Mouse (Mus musculus) forebrain, postnatal 0 days (tissue): Measurements from ENCODE around the gene Dennd5b. TPM values are rescaled to one million over a fixed set of nuclear protein-coding genes. Genes with fewer than 3 reads are reported as not detected.
A peak's percentile ranks its signal among the peaks of the same experiment; 100 is the strongest.

Experiments
- ATAC-seq: fragments of 200-750 bp; cut with Nextera tagmentation; 2 replicates; pipeline ENCODE4 v1.8.0; 2017; ENCODE audit warnings: mild to moderate bottlenecking, moderate library complexity
- DNase-seq: peaks from one replicate; pipeline ENCODE4 v3.0.0-alpha.2; 2015
- H3K27ac ChIP-seq: fragments of 300-500 bp; sonication (generic); 2 replicates; pipeline ENCODE4 v1.5.1; 2014; ENCODE audit warnings: low read depth, mild to moderate bottlenecking, antibody characterized with exemption, low read length, moderate library complexity, mixed read lengths
- H3K27me3 ChIP-seq: fragments of 300-500 bp; sonication (generic); 2 replicates; pipeline ENCODE4 v1.6.1; 2014; ENCODE audit warnings: mild to moderate bottlenecking, low read length, mixed read lengths; ENCODE audit not compliant: insufficient read depth
- H3K36me3 ChIP-seq: fragments of 300-500 bp; sonication (generic); 2 replicates; pipeline ENCODE4 v1.6.1; 2014; ENCODE audit warnings: mild to moderate bottlenecking, moderate library complexity; ENCODE audit not compliant: insufficient read depth
- H3K4me1 ChIP-seq: fragments of 300-500 bp; sonication (generic); 2 replicates; pipeline ENCODE4 v1.6.1; 2014; ENCODE audit warnings: antibody characterized with exemption; ENCODE audit not compliant: insufficient read depth
- H3K4me2 ChIP-seq: fragments of 300-500 bp; sonication (generic); 2 replicates; pipeline ENCODE4 v1.6.1; 2014; ENCODE audit warnings: low read depth, mild to moderate bottlenecking, moderate library complexity
- H3K4me3 ChIP-seq: fragments of 300-500 bp; sonication (generic); 2 replicates; pipeline ENCODE4 v1.5.1; 2014; ENCODE audit warnings: low read depth, low read length, mixed read lengths
- H3K9ac ChIP-seq: fragments of 300-500 bp; sonication (generic); 2 replicates; pipeline ENCODE4 v1.6.1; 2014; ENCODE audit warnings: mild to moderate bottlenecking
- H3K9me3 ChIP-seq: fragments of 300-500 bp; sonication (generic); 2 replicates; pipeline ENCODE4 v1.6.1; 2016; ENCODE audit warnings: low read length
- CTCF ChIP-seq: sonication (generic); IDR thresholded peaks from 2 replicates; pipeline ENCODE4 v1.5.1; 2016; ENCODE audit warnings: antibody characterized with exemption, control low read depth, low read depth
- WGBS: fragments of 180-500 bp; shearing (Covaris S2); extraction: QIAGEN DNeasy Blood & Tissue Kit; methylation state at CpG from one replicate; pipeline ENCODE4 v1.1.7; 2014; 5-methylcytosine and 5-hydroxymethylcytosine counted together
- polyA plus RNA-seq: library from polyadenylated mRNA; unstranded; fragments of >200 nt; fragmentation: Nextera tagmentation; extraction: Ambion mirVana; gene quantifications from 2 replicates; pipeline ENCODE4 v1.2.1, GENCODE M21; 2015
- total RNA-seq: library from RNA; depleted of rRNA; stranded (reverse); fragments of >200 nt; gene quantifications from 2 replicates; pipeline ENCODE4 v1.2.3, GENCODE M21; 2014

Dennd5b gene
- total and polyA plus RNA-seq, 2 experiments from 2014 or later: 10.3 to 42.2 TPM

DNA sequence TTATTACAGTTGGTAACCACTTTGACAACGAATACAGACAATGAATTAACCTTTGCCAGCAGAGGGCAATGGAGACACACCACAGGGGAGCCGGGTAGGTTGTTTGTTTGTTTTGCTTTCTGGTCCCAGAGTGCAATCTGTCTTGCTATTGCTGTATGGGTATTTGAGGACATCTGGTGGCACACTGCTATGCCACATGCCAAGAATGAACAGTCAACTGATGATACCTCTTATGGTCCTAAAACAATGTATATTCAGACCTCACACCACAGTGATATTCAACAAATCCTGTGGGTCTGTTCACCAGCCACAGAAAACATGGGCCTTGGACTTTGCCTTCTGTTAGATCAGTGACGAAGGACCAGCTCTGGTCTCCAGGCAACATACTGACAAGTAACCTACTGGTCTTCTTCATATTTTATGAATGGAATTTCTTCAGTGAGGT is 43.5 kb downstream of the Dennd5b start:
- no peak for ATAC-seq
- Histone ChIP-seq H3K4me3 (no peak overlapping the region), H3K27me3 (no peaks in the 10 kb centered on the region), H3K9ac (no peak overlapping the region), H3K4me1 (no peaks in the 10 kb centered on the region), H3K36me3 (no peaks in the 10 kb centered on the region), H3K4me2 (no peak overlapping the region), H3K27ac (no peak overlapping the region), H3K9me3 (no peaks in the 10 kb centered on the region)
- peak; percentile 45 for TF ChIP-seq CTCF
- DNase-seq: peak; percentile 26
- WGBS: 51% methylated on average over 3 of the region's 3 CpGs

DNA sequence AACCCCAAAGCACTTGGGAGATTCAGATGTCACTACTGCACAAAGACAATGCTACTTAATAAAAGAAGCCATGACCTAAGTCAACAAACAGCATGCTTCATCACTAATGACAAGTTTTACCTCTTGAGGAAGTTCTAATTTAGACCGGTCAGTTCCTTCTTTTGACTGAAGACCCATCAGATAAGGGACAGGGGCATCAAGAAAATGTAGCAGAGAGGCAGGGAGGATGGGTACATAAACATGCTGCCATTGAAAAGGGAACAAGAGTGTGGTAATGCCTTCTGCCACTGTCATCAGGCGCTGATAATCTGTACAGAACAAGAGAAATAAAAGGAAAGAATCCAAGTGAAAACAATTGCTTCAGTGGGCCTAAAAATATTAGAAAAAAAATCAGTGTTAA is 46.7 kb downstream of the Dennd5b start:
- Histone ChIP-seq H3K4me3 (no peak overlapping the region), H3K36me3 (no peaks in the 10 kb centered on the region), H3K9me3 (no peaks in the 10 kb centered on the region), H3K4me2 (no peak overlapping the region), H3K4me1 (no peaks in the 10 kb centered on the region), H3K27me3 (no peaks in the 10 kb centered on the region), H3K27ac (no peak overlapping the region), H3K9ac (no peak overlapping the region)
- ATAC-seq (no peak), DNase-seq (no peak)
- WGBS: 85% methylated on average over 2 of the region's 2 CpGs
- TF ChIP-seq CTCF: no peak

DNA sequence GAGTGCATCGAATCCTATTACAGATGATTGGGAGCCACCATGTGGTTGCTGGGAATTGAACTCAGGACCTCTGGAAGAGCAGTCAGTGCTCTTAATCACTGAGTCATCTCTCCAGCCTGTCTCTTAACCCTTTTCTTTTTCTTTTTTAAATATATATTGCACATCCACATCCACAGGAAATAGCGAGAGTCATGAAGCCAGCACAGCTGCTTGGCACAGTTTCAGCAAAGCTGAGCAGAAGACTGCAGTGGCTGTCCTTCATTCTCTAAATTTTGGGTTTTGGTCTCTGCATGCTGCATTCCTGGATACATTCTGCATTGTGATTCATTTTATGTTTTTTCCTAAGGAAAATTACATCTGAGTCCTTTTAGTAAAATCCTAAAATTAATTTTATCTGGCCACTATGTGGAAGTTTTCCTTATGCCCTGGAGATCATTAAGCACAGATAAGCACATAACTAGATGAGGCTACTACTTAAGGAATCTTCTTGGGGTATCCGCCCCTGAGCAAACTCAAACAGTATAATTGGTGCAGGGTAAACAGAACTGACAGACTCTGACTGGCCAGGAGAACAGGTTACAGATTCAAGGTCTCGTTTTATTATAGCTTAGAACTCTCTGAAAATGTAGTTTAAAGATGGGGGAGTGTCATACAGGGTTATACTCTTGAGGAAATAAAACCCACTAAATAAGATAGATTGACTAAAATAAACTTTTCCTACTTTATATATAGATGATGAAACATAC is 50.3 kb downstream of the Dennd5b start:
- Histone ChIP-seq H3K9me3 (no peaks in the 10 kb centered on the region), H3K27ac (no peak overlapping the region)
- no peak for ATAC-seq

DNA sequence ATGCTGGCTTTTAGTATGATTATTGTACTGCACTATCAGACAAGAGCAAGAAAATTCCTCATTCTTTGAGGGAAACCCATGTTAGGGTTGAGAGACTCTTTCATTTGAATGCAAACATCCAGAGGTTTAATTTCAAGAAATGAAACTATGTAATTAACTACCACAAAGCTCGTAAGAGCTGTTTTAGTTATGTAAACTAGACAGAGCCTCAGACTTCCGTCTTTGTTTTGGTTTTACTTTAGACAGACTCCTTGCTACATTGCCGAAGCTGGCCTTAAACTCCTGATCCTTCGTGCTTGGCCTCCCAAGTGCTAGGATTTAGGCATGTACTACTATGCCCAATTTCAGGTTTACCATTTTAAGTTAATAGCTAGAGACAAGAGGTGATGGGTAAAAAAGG is 61.4 kb downstream of the Dennd5b start:
- Histone ChIP-seq H3K4me2 (no peak overlapping the region), H3K27me3 (no peaks in the 10 kb centered on the region), H3K4me3 (no peak overlapping the region), H3K27ac (no peak overlapping the region), H3K4me1 (no peaks in the 10 kb centered on the region), H3K9me3 (no peaks in the 10 kb centered on the region), H3K9ac (no peak overlapping the region), H3K36me3 (0 out of 2 replicates have a peak, but pooled peaks cover 3% of the 10 kb centered on the region)
- DNase-seq: no peak
- 66% methylated on average over 4 of the region's 4 CpGs for WGBS
- no peak for TF ChIP-seq CTCF
- no peak for ATAC-seq

More for the DNA sequence above, 50.3 kb downstream of the Dennd5b start:
- H3K27me3 ChIP-seq: no peaks in the 10 kb centered on the region
- DNase-seq: no peak
- no peaks in the 10 kb centered on the region for H3K36me3 ChIP-seq
- H3K4me1 ChIP-seq: no peaks in the 10 kb centered on the region
- no peak overlapping the region for H3K4me2 ChIP-seq
- TF ChIP-seq CTCF: no peak
- H3K9ac ChIP-seq: no peak overlapping the region
- 84% methylated on average over 4 of the region's 4 CpGs for WGBS
- H3K4me3 ChIP-seq: no peak overlapping the region

DNA sequence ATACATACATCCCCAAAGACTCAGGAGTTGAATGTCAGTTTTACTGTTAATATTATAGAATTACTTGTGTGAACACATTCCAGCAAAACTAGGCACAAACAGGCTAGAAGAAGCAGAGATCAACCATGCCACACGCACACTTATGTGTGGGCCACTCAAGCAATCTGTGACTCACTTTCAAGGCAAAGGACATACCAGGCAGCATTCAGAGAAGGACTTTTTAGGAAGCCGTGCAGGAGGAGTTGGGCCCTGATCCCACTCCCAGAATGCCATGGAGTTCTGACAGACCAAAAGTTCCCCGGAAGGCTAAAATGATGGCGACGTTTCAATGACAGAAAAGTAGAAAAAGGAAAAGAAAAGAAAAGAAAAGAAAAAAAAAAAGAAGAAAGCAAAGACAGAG is 69.3 kb downstream of the Dennd5b start:
- Histone ChIP-seq H3K36me3 (0 out of 2 replicates have a peak, but pooled peaks cover 4% of the 10 kb centered on the region), H3K4me1 (no peaks in the 10 kb centered on the region), H3K9ac (no peak overlapping the region), H3K4me3 (no peak overlapping the region), H3K4me2 (no peak overlapping the region), H3K9me3 (no peaks in the 10 kb centered on the region), H3K27me3 (no peaks in the 10 kb centered on the region), H3K27ac (no peak overlapping the region)
- no peak for TF ChIP-seq CTCF
- WGBS: 89% methylated on average over 5 of the region's 5 CpGs
- no peak for DNase-seq
- no peak for ATAC-seq

DNA sequence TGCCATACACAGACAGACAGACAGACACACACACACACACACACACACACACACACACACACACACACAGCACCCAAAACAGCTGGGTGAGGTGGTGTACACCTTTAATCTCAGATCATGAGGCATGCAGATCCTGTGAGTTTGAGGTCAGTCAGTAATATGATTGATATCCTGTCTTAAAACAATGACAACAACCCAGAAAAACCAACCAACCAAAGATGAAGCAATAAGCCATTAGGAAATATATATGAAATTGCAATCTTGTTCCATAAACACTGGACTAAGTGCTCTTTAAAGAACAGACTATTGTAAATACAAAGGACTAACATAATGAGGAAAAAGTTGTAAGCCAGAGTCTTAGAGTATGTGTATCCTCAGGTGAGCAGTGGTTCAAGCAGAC is 70.1 kb downstream of the Dennd5b start:
- DNase-seq: no peak

DNA sequence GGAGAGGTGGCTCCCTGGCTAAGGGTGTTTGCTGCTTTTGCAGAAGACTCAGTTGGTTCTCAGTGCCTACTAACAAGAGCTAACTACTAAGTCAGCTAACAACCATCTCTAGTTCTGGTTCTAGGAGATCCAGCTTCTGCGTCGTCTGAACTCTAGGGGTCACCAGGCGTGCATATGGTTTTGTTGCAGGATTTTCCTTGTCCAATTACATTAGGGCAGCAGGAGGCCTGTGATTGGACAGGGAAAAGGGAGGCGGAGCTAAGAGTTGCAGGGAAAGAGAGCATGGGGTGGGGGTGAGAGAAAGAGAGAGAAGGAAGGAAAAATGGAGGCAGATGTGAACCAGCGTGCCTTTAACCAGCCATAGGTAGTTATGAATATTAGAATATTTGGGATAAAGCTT is 83.0 kb downstream of the Dennd5b start:
- no peak for TF ChIP-seq CTCF
- DNase-seq: no peak

More for the DNA sequence above, 70.1 kb downstream of the Dennd5b start:
- ATAC-seq: no peak
- Histone ChIP-seq H3K9ac (no peak overlapping the region), H3K4me3 (no peak overlapping the region), H3K27ac (no peak overlapping the region), H3K4me2 (no peak overlapping the region), H3K9me3 (no peaks in the 10 kb centered on the region), H3K27me3 (no peaks in the 10 kb centered on the region), H3K36me3 (peaks cover 11% of the 10 kb centered on the region), H3K4me1 (no peaks in the 10 kb centered on the region)
- TF ChIP-seq CTCF: no peak

More for the DNA sequence above, 83.0 kb downstream of the Dennd5b start:
- Histone ChIP-seq H3K4me1 (no peaks in the 10 kb centered on the region), H3K9ac (no peak overlapping the region), H3K27me3 (no peaks in the 10 kb centered on the region), H3K27ac (no peak overlapping the region), H3K4me3 (no peak overlapping the region), H3K36me3 (peaks cover 52% of the 10 kb centered on the region), H3K4me2 (no peak overlapping the region), H3K9me3 (no peaks in the 10 kb centered on the region)
- whole genome bisulfite sequencing: 87% methylated on average over 5 of the region's 5 CpGs
- ATAC-seq: no peak
